Mouse (Mus musculus) kidney, embryonic 16.5 days (tissue): ENCODE results near the gene Cenpk. TPM values are rescaled to one million over a fixed set of nuclear protein-coding genes. Genes with fewer than 3 reads are reported as not detected.
A peak's percentile ranks its signal among the peaks of the same experiment; 100 is the strongest.
"Not testable (repeated sequence)": the region's sequence is repeated elsewhere in the genome, so short reads cannot be mapped to it uniquely, and the experiment has no call there.

ENCODE experiments used
- ATAC-seq: fragments of 200-750 bp; cut with Nextera tagmentation; 2 replicates; pipeline ENCODE4 v1.8.0; 2017; ENCODE audit warnings: moderate TSS enrichment; ENCODE audit not compliant: low FRiP score, low TSS enrichment
- H3K27ac ChIP-seq: fragments of 300-500 bp; sonication (generic); 2 replicates; pipeline ENCODE4 v1.5.1; 2014; ENCODE audit warnings: low read length
- H3K27me3 ChIP-seq: fragments of 300-500 bp; sonication (generic); 2 replicates; pipeline ENCODE4 v1.6.1; 2014; ENCODE audit warnings: low read length, control low read depth, mixed read lengths; ENCODE audit not compliant: insufficient read depth
- H3K36me3 ChIP-seq: fragments of 300-500 bp; sonication (generic); 2 replicates; pipeline ENCODE4 v1.6.1; 2014; ENCODE audit warnings: low read length, control low read depth, mixed read lengths; ENCODE audit not compliant: insufficient read depth
- H3K4me1 ChIP-seq: fragments of 300-500 bp; sonication (generic); 2 replicates; pipeline ENCODE4 v1.6.1; 2014; ENCODE audit warnings: low read length, control low read depth, mixed read lengths; ENCODE audit not compliant: insufficient read depth
- H3K4me2 ChIP-seq: fragments of 300-500 bp; sonication (generic); replicated peaks from 2 replicates; pipeline ENCODE4 v1.6.1; 2014; ENCODE audit warnings: low read depth, low read length
- H3K4me3 ChIP-seq: fragments of 300-500 bp; sonication (generic); 2 replicates; pipeline ENCODE4 v1.5.1; 2014; ENCODE audit warnings: mild to moderate bottlenecking, low read length
- H3K9ac ChIP-seq: fragments of 300-500 bp; sonication (generic); replicated peaks from 2 replicates; pipeline ENCODE4 v1.6.1; 2014; ENCODE audit warnings: low read length
- H3K9me3 ChIP-seq: fragments of 300-500 bp; sonication (generic); 2 replicates; pipeline ENCODE4 v1.6.1; 2016; ENCODE audit warnings: low read length, control low read depth
- WGBS: fragments of 180-500 bp; shearing (Covaris S2); extraction: QIAGEN DNeasy Blood & Tissue Kit; methylation state at CpG from one replicate; pipeline ENCODE4 v1.1.7; 2014; 5-methylcytosine and 5-hydroxymethylcytosine counted together
- polyA plus RNA-seq: library from polyadenylated mRNA; unstranded; fragments of >200 nt; fragmentation: Nextera tagmentation; extraction: Ambion mirVana; gene quantifications from 2 replicates; pipeline ENCODE4 v1.2.1, GENCODE M21; 2015

Cenpk gene
- 58.6 and 62.4 TPM in 2 replicates for polyA plus RNA-seq

DNA sequence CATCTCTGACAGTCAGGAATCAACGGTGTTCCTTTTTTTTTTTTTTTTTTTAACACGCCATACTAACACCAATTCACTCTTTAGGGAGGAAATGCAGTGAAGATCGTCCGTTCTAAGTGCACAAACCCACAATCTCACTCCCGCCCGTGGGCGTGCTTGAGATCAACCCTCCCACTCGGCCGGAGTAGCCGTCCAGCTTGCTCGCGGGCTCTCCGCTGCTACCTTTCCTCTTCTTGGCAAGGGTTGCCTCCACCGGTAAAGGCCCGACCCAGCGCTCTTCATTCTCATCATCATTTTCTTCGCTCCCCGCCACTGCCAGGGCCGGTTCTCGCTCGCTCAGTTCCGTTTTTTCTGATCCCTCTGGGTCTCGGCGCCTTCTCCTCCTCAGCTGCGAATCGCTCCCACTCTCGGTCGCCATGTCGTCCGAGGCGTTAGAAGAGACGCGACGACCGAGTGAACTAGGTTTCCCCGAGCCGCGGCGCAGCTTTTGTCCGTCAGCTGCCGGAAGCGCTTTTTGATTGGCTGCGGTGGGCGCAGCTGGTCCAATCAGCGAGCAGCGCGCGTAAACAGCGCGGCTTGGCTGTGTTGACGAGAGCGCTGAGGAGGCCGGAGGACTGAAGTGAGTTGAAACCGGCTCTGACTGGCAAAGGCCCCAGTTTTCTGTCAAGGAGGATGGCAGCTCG lies at the start of gene Cenpk, which contains the start of gene Ppwd1:
Cenpk (plus strand) TSS at position 228 of the 683 bp plus-strand sequence.
Ppwd1 (minus strand) TSS at position 460 of the 683 bp plus-strand sequence.
- Histone ChIP-seq H3K27ac (peak within 1 kb of the TSS; percentile 88), H3K9me3 (no peaks in the 10 kb centered on the region), H3K4me3 (peak within 1 kb of the TSS; percentile 73), H3K4me1 (peaks cover 17% of the 10 kb centered on the region), H3K36me3 (0 out of 2 replicates have a peak, but pooled peaks cover 5% of the 10 kb centered on the region), H3K4me2 (peak within 1 kb of the TSS; percentile 78), H3K27me3 (no peaks in the 10 kb centered on the region), H3K9ac (peak within 1 kb of the TSS; percentile 88)
- peak; percentile 99 for ATAC-seq
- WGBS = under 1% methylated on average over 55 of the region's 55 CpGs

DNA sequence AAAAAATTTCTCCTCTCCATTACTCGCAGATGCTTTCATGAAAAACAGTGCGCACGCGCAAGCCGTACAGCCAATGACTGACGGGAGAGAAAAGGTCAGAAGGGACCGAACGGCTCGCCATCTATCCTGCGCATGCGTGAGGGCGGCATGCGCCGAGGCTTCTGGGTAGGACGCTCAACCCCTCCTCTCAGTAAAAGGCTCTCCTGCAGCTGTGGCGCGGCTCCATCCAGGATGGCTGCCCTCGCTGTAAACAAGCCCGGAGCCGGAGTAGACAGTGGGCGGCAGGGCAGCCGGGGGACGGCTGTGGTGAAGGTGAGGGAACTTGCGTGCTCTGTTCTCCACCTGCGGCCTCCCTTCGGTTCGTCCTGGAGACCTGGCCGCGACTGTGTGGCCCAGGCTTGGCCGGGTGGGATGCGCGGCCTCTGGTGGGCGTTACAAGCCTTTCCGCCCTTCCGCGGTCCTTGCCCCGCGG lies 49.7 kb upstream of the Cenpk start, which contains the start of gene Trim23:
Trim23 (plus strand) TSS at position 148 of the 472 bp plus-strand sequence.
- H3K4me2 ChIP-seq = peak within 1 kb of the TSS; percentile 71
- H3K9ac ChIP-seq = peak within 1 kb of the TSS; percentile 94
- 0 out of 2 replicates have a peak, but pooled peaks cover 4% of the 10 kb centered on the region for H3K36me3 ChIP-seq
- peak; percentile 99 for ATAC-seq
- H3K27ac ChIP-seq = peak within 1 kb of the TSS; percentile 84
- H3K4me1 ChIP-seq = peaks cover 11% of the 10 kb centered on the region
- no peaks in the 10 kb centered on the region for H3K9me3 ChIP-seq
- under 1% methylated on average over 38 of the region's 38 CpGs for WGBS
- H3K4me3 ChIP-seq = peak within 1 kb of the TSS; percentile 97
- H3K27me3 ChIP-seq = no peaks in the 10 kb centered on the region

DNA sequence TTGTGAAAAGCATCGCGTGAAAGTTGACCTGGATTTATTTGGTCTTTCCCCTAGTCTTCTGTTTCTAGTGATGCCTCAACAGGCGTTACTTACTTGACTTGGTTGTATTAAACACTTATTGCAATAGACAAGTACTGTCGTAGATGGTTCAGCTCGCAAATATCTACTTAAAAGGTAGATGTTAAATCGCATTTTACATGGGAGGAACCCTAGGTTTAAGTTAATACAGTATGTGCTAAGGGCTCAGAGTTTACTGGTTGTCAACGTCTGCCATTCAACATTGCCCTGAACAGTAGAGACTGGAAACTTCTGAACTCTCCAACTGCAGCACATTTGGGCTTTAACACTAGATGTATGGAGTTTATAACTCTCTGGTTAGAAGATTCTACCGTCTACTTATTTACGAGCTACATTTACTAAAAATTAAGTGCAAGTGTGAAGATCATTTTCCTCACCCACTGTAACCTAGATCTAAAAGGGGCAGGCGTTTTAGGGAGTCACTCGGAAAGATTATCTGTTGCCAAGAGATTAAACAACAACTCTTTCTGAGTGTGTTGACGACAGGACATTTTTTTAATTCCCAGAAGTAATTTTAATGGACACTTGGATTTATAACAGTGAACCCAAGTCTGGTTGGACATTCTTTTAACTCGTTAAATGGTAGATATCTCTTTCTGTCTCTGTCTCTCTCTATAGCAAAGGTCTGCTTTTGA lies 49.1 kb upstream of the Cenpk start:
- WGBS = 12% methylated on average over 13 of the region's 13 CpGs
- peak overlapping the region; percentile 97 for H3K4me3 ChIP-seq
- peak overlapping the region; percentile 84 for H3K27ac ChIP-seq
- H3K36me3 ChIP-seq = 0 out of 2 replicates have a peak, but pooled peaks cover 4% of the 10 kb centered on the region
- H3K9ac ChIP-seq = peak overlapping the region; percentile 94
- H3K4me1 ChIP-seq = peaks cover 11% of the 10 kb centered on the region
- H3K27me3 ChIP-seq = no peaks in the 10 kb centered on the region
- ATAC-seq = no peak
- H3K4me2 ChIP-seq = peak overlapping the region; percentile 59
- no peaks in the 10 kb centered on the region for H3K9me3 ChIP-seq

DNA sequence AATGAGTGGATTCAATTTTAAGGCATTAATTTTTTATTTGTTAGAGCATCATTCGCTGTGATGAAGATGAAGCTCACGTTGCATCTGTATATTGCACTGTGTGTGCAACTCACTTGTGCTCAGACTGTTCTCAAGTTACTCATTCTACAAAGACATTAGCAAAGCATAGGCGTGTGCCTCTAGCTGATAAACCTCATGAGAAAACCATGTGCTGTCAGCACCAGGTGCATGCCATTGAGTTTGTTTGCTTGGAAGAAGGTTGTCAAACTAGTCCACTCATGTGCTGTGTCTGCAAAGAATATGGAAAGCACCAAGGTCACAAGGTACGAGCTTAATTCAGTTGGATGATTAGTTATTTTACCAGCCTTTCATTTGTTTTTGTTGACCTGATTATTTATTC lies 41.1 kb upstream of the Cenpk start:
- WGBS = 80% methylated on average over 4 of the region's 4 CpGs
- Histone ChIP-seq H3K27me3 (no peaks in the 10 kb centered on the region), H3K27ac (no peak overlapping the region), H3K9ac (no peak overlapping the region), H3K4me1 (no peaks in the 10 kb centered on the region), H3K36me3 (peaks cover 20% of the 10 kb centered on the region; the same call in 1 of the 2 replicates), H3K4me2 (no peak overlapping the region), H3K9me3 (no peaks in the 10 kb centered on the region), H3K4me3 (no peak overlapping the region)
- no peak for ATAC-seq

DNA sequence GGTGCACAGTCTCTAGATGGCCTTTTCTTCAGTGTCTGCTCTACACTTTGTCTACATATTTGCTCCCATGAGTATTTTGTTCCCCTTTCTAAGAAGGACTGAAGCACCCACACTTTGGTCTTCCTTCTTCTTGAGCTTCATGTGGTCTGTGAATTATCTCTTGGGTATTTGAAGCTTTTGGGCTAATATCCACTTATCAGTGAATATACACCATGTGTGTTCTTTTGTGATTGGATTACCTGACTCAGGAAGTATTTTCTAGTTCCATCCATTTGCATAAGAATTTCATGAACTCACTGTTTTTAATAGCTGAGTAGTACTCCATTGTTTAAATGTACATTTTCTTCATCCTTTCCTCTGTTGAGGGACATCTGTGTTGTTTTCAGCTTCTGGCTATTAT lies 32.5 kb upstream of the Cenpk start:
- H3K4me1 ChIP-seq, H3K9ac ChIP-seq, ATAC-seq, H3K4me2 ChIP-seq, H3K4me3 ChIP-seq, H3K9me3 ChIP-seq, H3K27ac ChIP-seq, H3K27me3 ChIP-seq: not testable (repeated sequence)
- H3K36me3 ChIP-seq = peaks cover 17% of the 10 kb centered on the region

DNA sequence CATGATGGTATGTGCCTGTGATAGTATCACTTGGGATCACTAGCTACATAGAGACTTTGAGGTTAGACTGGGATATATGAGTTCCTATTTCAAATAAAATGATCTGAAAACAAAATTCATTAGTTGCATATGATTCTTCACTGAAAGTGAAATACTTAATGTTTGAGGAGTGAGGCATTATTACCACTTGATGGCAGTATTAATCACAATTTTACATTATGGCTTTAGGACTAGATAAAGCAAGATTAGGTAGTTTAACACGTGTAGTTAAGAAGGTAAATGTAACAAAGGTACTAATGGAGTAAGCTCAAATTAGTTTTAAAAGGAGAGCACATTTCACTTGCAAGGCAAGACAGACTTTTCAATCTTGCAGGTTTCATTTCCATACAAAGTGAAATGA lies 24.1 kb upstream of the Cenpk start:
- ATAC-seq = no peak
- no peaks in the 10 kb centered on the region for H3K4me1 ChIP-seq
- no peaks in the 10 kb centered on the region for H3K27me3 ChIP-seq
- H3K9me3 ChIP-seq = no peaks in the 10 kb centered on the region
- 70% methylated on average over 1 of the region's 1 CpGs for WGBS
- H3K36me3 ChIP-seq = peaks cover 16% of the 10 kb centered on the region; the same call in 1 of the 2 replicates
- H3K4me2 ChIP-seq = no peak overlapping the region
- no peak overlapping the region for H3K27ac ChIP-seq
- H3K9ac ChIP-seq = no peak overlapping the region
- no peak overlapping the region for H3K4me3 ChIP-seq

DNA sequence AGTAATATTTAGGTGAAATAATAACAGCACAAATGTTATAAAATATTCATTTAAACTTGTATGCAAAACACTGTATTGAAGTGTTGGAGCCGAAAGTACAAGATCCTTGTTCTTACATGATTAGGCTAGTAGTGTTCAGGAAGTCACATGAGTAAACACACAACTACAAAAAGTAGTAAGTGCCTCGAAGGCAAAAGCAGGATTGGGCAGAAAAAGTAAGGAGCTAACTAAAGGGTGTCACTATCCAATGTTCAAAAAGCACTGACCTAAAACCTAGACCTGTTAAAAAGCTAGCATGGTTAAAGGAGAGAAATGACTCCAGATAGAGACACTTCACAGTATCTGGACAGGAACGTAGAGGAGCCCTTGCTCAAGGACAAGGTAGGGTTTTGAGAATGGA lies 933 bp upstream of the Cenpk start:
- no peak overlapping the region for H3K27ac ChIP-seq
- 51% methylated on average over 3 of the region's 3 CpGs for WGBS
- H3K4me3 ChIP-seq = peak overlapping the region; percentile 73
- H3K9me3 ChIP-seq = no peaks in the 10 kb centered on the region
- H3K4me2 ChIP-seq = peak overlapping the region; percentile 78
- H3K27me3 ChIP-seq = no peaks in the 10 kb centered on the region
- no peak for ATAC-seq
- peak overlapping the region; percentile 62 for H3K9ac ChIP-seq
- peaks cover 17% of the 10 kb centered on the region for H3K4me1 ChIP-seq
- 0 out of 2 replicates have a peak, but pooled peaks cover 3% of the 10 kb centered on the region for H3K36me3 ChIP-seq

DNA sequence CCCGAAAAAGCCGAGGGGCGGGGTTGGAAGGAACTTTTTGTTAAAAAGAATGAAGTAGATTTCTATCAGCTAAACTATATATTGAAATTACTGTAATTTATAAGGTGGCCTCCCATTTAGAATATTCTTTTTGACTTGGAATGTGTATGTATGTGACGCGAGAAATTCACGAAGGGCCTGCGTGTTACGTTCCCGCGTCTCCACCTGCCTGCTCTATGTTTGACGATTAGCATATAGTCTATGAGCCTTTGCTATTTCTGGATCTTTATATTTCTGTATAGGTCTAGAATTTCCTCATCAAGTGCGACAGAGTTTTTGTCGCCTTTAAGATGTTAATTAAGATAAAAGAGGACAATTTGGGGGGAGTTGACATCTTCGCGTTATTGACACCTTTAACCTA lies 770 bp downstream of the Cenpk start:
- ATAC-seq = no peak
- Histone ChIP-seq H3K36me3 (0 out of 2 replicates have a peak, but pooled peaks cover 5% of the 10 kb centered on the region), H3K9me3 (no peaks in the 10 kb centered on the region), H3K9ac (peak overlapping the region; percentile 80), H3K27me3 (no peaks in the 10 kb centered on the region), H3K4me2 (peak overlapping the region; percentile 53), H3K4me3 (peak overlapping the region; percentile 73), H3K27ac (peak overlapping the region; percentile 52), H3K4me1 (peaks cover 17% of the 10 kb centered on the region)
- WGBS = 5% methylated on average over 15 of the region's 15 CpGs

DNA sequence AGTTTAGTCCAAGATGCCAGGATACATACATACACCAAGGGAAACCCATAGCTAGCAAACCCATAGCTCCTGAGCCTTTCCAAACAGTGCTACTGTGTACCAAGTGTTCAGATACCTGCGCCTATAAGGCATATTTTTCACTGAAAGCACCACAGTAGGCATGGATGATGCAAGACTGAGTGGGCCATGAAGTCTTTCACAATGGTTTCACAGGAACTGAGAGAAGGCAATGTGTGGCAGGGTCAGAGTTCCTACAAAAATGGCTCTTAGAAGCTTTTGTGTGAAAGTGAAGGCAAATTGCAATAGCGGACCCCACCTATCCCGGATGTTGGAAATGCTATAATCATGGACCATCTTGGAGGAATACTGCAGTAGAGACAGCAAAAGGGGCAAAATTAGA lies 30.6 kb downstream of the Cenpk start:
- Histone ChIP-seq H3K36me3 (no peaks in the 10 kb centered on the region), H3K9ac (no peak overlapping the region), H3K27ac (no peak overlapping the region), H3K4me2 (no peak overlapping the region), H3K9me3 (no peaks in the 10 kb centered on the region), H3K4me1 (no peaks in the 10 kb centered on the region), H3K27me3 (no peaks in the 10 kb centered on the region), H3K4me3 (no peak overlapping the region)
- WGBS = 89% methylated on average over 3 of the region's 3 CpGs
- ATAC-seq = no peak
